Mouse (Mus musculus) CD4-positive, CD25-positive, alpha-beta regulatory T cell, adult 9 weeks (primary cell): Measurements from ENCODE around the gene Slc25a51. TPM values are rescaled to one million over a fixed set of nuclear protein-coding genes. Genes with fewer than 3 reads are reported as not detected.

ENCODE experiments used
- polyA plus RNA-seq: library from polyadenylated mRNA; unstranded; fragments of 100-300 nt; shearing (Covaris generic); gene quantifications from one replicate; pipeline ENCODE4 v1.2.1, GENCODE M21; 2017

The Slc25a51 gene
- polyA plus RNA-seq, result 30.7 TPM

DNA sequence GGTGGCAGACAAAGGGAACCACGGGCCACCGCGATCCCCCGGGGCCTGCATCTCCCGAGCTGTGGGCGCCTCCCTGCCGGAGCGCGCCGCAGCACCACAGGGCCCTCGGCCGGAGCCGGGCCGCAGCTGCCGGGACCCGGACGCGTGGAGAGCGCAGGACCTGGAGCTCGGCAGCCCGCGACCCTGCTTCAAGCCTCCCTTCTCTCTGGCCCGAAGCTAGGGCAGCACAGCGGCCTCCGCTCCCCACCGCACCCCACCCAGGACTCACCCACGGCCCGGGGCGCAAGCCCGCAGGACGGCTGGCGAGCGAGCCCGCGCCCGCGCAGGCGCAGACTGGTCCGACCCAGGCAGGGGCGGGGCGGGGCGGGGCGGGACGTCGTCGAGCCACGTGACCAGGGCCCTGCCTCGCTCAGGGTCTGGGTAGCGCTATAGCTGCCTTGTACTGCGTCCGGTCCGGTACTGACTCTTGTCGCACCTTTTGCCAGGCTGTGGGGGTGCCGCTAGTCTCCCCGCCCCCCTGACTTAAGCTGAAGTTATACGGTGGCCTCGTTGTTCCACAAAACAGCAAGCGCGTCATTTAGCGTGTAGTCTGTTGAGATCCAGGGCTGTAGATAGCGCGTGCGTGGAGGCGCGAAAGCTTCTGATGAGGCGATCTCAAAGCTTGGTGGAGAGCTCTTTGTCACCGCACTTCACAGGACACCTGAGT is at the start of gene Slc25a51:
Slc25a51 (minus strand) TSS at position 340 of the 706 bp plus-strand sequence.

Other genes starting within 250 kb of the Slc25a51 start
- not detected for gene Frmpd1, start 223.9 kb downstream of the Slc25a51 start, polyA plus RNA-seq
- 19.7 TPM for gene Trmt10b, start 111.6 kb downstream of the Slc25a51 start, polyA plus RNA-seq
- gene Dcaf10, start 66.7 kb downstream of the Slc25a51 start, polyA plus RNA-seq, result 2.2 TPM
- gene Exosc3, start 66.0 kb downstream of the Slc25a51 start, polyA plus RNA-seq, result 61.1 TPM
- 0.42 TPM for gene Shb, start 123.7 kb upstream of the Slc25a51 start, polyA plus RNA-seq